Mouse (Mus musculus) cerebellum, adult 9-10 months (tissue): ENCODE results near the gene Zscan4-ps2.
"Not testable (repeated sequence)": the region's sequence is repeated elsewhere in the genome, so short reads cannot be mapped to it uniquely, and the experiment has no call there.

Experiments
- DNase-seq: peaks from one replicate; pipeline ENCODE4 v3.0.0; 2022

Zscan4-ps2 gene

DNA sequence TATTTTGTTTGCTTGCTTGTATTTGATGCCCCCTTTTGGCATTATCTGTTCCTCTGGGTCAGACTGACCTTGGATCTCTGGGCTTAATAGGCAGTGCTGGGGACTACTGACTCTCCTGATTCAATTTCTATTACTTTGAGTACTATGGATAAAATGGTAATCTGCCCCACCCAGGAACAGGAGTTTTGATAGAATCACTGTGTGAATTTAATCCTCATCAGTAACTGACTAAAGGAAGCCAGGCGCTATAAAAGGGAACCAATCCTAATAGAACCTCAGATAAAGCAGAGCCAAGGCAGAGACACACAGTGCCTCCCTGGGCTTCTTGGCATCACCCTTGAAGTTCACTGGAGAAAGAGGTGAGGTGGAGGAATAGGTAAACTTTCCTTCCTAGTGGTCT is at the start of gene Zscan4-ps2:
TSS of gene Zscan4-ps2 (plus strand) at position 301 of the 400 bp plus-strand sequence.
- DNase-seq = not testable (repeated sequence)
